Mouse (Mus musculus) embryonic fibroblast, embryonic 13.5 days (primary cell): ENCODE data around the gene Slc19a3. TPM values are rescaled to one million over a fixed set of nuclear protein-coding genes. Genes with fewer than 3 reads are reported as not detected.
A peak's percentile ranks its signal among the peaks of the same experiment; 100 is the strongest.

Source experiments
- H3K27ac ChIP-seq: 2 replicates; pipeline ENCODE4 v1.5.1; 2012; ENCODE audit warnings: low read length, control low read depth, inconsistent platforms; ENCODE audit not compliant: insufficient read depth
- H3K4me1 ChIP-seq: 2 replicates; pipeline ENCODE4 v1.6.1; 2011; ENCODE audit warnings: low read length; ENCODE audit not compliant: control insufficient read depth, insufficient read depth
- H3K4me3 ChIP-seq: 2 replicates; pipeline ENCODE4 v1.5.1; 2011; ENCODE audit warnings: mild to moderate bottlenecking, control low read depth, low read length; ENCODE audit not compliant: insufficient read depth
- CTCF ChIP-seq: IDR thresholded peaks from 2 replicates; pipeline ENCODE4 v1.5.1; 2011; ENCODE audit warnings: mild to moderate bottlenecking, control low read depth, low read length, moderate library complexity, borderline replicate concordance; ENCODE audit not compliant: insufficient read depth
- POLR2A ChIP-seq: IDR thresholded peaks from 2 replicates; pipeline ENCODE4 v1.6.1; 2011; ENCODE audit warnings: low read depth, mild to moderate bottlenecking, control low read depth, low read length, moderate library complexity
- polyA plus RNA-seq: library from polyadenylated mRNA; stranded (reverse); fragments of >200 nt; gene quantifications from 2 replicates; pipeline ENCODE4 v1.2.4, GENCODE M21; 2011; ENCODE audit warnings: low read depth; ENCODE audit not compliant: missing spikeins, insufficient read length

The Slc19a3 gene
- 0.38 and 0.93 TPM in 2 replicates for polyA plus RNA-seq

GRCm38 (mm10) chr1:83038109-83038672, at the start of gene Slc19a3:
Slc19a3 (minus strand) TSS chr1:83038448.
- H3K27ac ChIP-seq, result no peak within 1 kb of the TSS
- H3K4me1 ChIP-seq, result no peaks in the 10 kb centered on the region
- peak within 1 kb of the TSS; percentile 37 for H3K4me3 ChIP-seq
- TF ChIP-seq POLR2A, result peak; percentile 70
- TF ChIP-seq CTCF, result no peak

- H3K4me1 ChIP-seq, result no peaks in the 10 kb centered on the region
- no peak overlapping the region for H3K4me3 ChIP-seq
- TF ChIP-seq POLR2A, result no peak
- no peak for TF ChIP-seq CTCF
- no peak overlapping the region for H3K27ac ChIP-seq
These were observed 46.5 kb upstream of the Slc19a3 start for GRCm38 (mm10) chr1:83084790-83085189.

- Histone ChIP-seq H3K27ac (no peak overlapping the region; the same call in 1 of the 2 replicates), H3K4me3 (no peak overlapping the region), H3K4me1 (no peaks in the 10 kb centered on the region)
- TF ChIP-seq CTCF (no peak), POLR2A (no peak)
These were observed 38.8 kb upstream of the Slc19a3 start for GRCm38 (mm10) chr1:83077016-83077415.

GRCm38 (mm10) chr1:83076190-83076917, 38.1 kb upstream of the Slc19a3 start:
- TF ChIP-seq POLR2A, result no peak
- no peak for TF ChIP-seq CTCF
- Histone ChIP-seq H3K27ac (no peak overlapping the region), H3K4me3 (no peak overlapping the region), H3K4me1 (no peaks in the 10 kb centered on the region)

GRCm38 (mm10) chr1:83075526-83076189, 37.4 kb upstream of the Slc19a3 start:
- no peak overlapping the region for H3K4me3 ChIP-seq

GRCm38 (mm10) chr1:83067205-83067604, 29.0 kb upstream of the Slc19a3 start:
- no peak overlapping the region for H3K4me3 ChIP-seq
- TF ChIP-seq POLR2A (no peak), CTCF (no peak)

More at GRCm38 (mm10) chr1:83075526-83076189, 37.4 kb upstream of the Slc19a3 start:
- Histone ChIP-seq H3K4me1 (no peaks in the 10 kb centered on the region), H3K27ac (no peak overlapping the region)
- TF ChIP-seq POLR2A, result no peak
- TF ChIP-seq CTCF, result no peak

GRCm38 (mm10) chr1:83066577-83066976, 28.3 kb upstream of the Slc19a3 start:
- Histone ChIP-seq H3K27ac (no peak overlapping the region), H3K4me3 (no peak overlapping the region), H3K4me1 (no peaks in the 10 kb centered on the region)
- TF ChIP-seq CTCF (no peak), POLR2A (no peak)

More at GRCm38 (mm10) chr1:83067205-83067604, 29.0 kb upstream of the Slc19a3 start:
- H3K27ac ChIP-seq, result no peak overlapping the region
- no peaks in the 10 kb centered on the region for H3K4me1 ChIP-seq

- TF ChIP-seq POLR2A, result no peak
- TF ChIP-seq CTCF, result no peak
These were observed 26.6 kb upstream of the Slc19a3 start for GRCm38 (mm10) chr1:83064851-83065250.

GRCm38 (mm10) chr1:83060643-83061042, 22.4 kb upstream of the Slc19a3 start, which contains the start of gene Krtap28-13:
Krtap28-13 (plus strand) TSS chr1:83060930.
- H3K4me1 ChIP-seq, result no peaks in the 10 kb centered on the region
- H3K27ac ChIP-seq, result no peak within 1 kb of the TSS
- H3K4me3 ChIP-seq, result no peak within 1 kb of the TSS
- TF ChIP-seq CTCF (no peak), POLR2A (no peak)

More at GRCm38 (mm10) chr1:83064851-83065250, 26.6 kb upstream of the Slc19a3 start:
- H3K4me3 ChIP-seq, result no peak overlapping the region
- H3K27ac ChIP-seq, result no peak overlapping the region
- no peaks in the 10 kb centered on the region for H3K4me1 ChIP-seq

- Histone ChIP-seq H3K27ac (no peak within 1 kb of the TSS), H3K4me3 (no peak within 1 kb of the TSS), H3K4me1 (no peaks in the 10 kb centered on the region)
- TF ChIP-seq POLR2A (no peak), CTCF (no peak)
These were observed 21.0 kb upstream of the Slc19a3 start, which contains the start of gene A030005K14Rik for GRCm38 (mm10) chr1:83059278-83059677. A030005K14Rik (minus strand) TSS chr1:83059378.
